Mouse (Mus musculus): ENCODE results near the gene Olfr1509. TPM values are rescaled to one million over a fixed set of nuclear protein-coding genes. Genes with fewer than 3 reads are reported as not detected.
"Not testable (repeated sequence)": the region's sequence is repeated elsewhere in the genome, so short reads cannot be mapped to it uniquely, and the experiment has no call there.

Gene Olfr1509
- polyA plus RNA-seq (2021), result not detected

GRCm38 (mm10) chr14:52442690-52443089, at the start of gene Olfr1509:
Gene Olfr1509 (plus strand): TSS chr14:52442990.
- CTCF ChIA-PET, result no interaction called here
- TF ChIP-seq CTCF (IDR thresholded peaks at IDR 0.05), result no peak
- in situ Hi-C loops (cut with MboI; ENCODE audit: low pct_unique_long_range_greater_than_20kb), result no loop called here
- DNase-seq (ENCODE audit: low read depth, low spot score) (no peak), ATAC-seq (no peak)
- POLR2A ChIA-PET, result interaction anchor here (0.6 kb wide), 1 partner anchor 26 kb away, joined by 3 read pairs; no protein-coding TSS in a partner anchor
- H3K27me3 ChIP-seq, result peaks cover 3% of the 10 kb centered on the region

GRCm38 (mm10) chr14:52397279-52397678, 45.5 kb upstream of the Olfr1509 start, which contains the start of gene Olfr1511:
Gene Olfr1511 (minus strand): TSS chr14:52397379.
- no peak for TF ChIP-seq CTCF (IDR thresholded peaks at IDR 0.05)
- ATAC-seq (no peak), DNase-seq (ENCODE audit: low read depth, low spot score) (no peak)
- ChIA-PET CTCF (no interaction called here), POLR2A (no interaction called here)
- in situ Hi-C loops (cut with MboI; ENCODE audit: low pct_unique_long_range_greater_than_20kb), result no loop called here
- H3K27me3 ChIP-seq, result no peaks in the 10 kb centered on the region

- in situ Hi-C loops (cut with MboI; ENCODE audit: low pct_unique_long_range_greater_than_20kb); ATAC-seq; CTCF ChIA-PET; POLR2A ChIA-PET; DNase-seq (ENCODE audit: low read depth, low spot score): not testable (repeated sequence)
- peaks cover 13% of the 10 kb centered on the region for H3K27me3 ChIP-seq
Measured at GRCm38 (mm10) chr14:52410142-52410919, 32.5 kb upstream of the Olfr1509 start.

GRCm38 (mm10) chr14:52414273-52414672, 28.5 kb upstream of the Olfr1509 start, which contains the start of gene Olfr1510:
Gene Olfr1510 (minus strand): TSS chr14:52414373.
- no peak for TF ChIP-seq CTCF (IDR thresholded peaks at IDR 0.05)
- H3K27me3 ChIP-seq, result peaks cover 7% of the 10 kb centered on the region
- CTCF ChIA-PET, result no interaction called here
- in situ Hi-C loops (cut with MboI; ENCODE audit: low pct_unique_long_range_greater_than_20kb), result no loop called here
- ATAC-seq (no peak), DNase-seq (ENCODE audit: low read depth, low spot score) (no peak)
- POLR2A ChIA-PET, result no interaction called here

- CTCF ChIA-PET, result no interaction called here
Measured at GRCm38 (mm10) chr14:52427686-52428085, 15.1 kb upstream of the Olfr1509 start.

GRCm38 (mm10) chr14:52451138-52451537, 8.3 kb downstream of the Olfr1509 start:
- POLR2A ChIA-PET, result no interaction called here
- in situ Hi-C loops (cut with MboI; ENCODE audit: low pct_unique_long_range_greater_than_20kb), result no loop called here
- TF ChIP-seq CTCF (IDR thresholded peaks at IDR 0.05), result no peak
- ATAC-seq (no peak), DNase-seq (ENCODE audit: low read depth, low spot score) (no peak)
- H3K27me3 ChIP-seq, result peaks cover 9% of the 10 kb centered on the region
- CTCF ChIA-PET, result no interaction called here

More at GRCm38 (mm10) chr14:52427686-52428085, 15.1 kb upstream of the Olfr1509 start:
- H3K27me3 ChIP-seq, result peaks cover 3% of the 10 kb centered on the region
- in situ Hi-C loops (cut with MboI; ENCODE audit: low pct_unique_long_range_greater_than_20kb), result no loop called here
- DNase-seq (ENCODE audit: low read depth, low spot score) (no peak), ATAC-seq (no peak)
- POLR2A ChIA-PET, result no interaction called here
- no peak for TF ChIP-seq CTCF (IDR thresholded peaks at IDR 0.05)

GRCm38 (mm10) chr14:52461928-52462327, 19.1 kb downstream of the Olfr1509 start:
- DNase-seq (ENCODE audit: low read depth, low spot score) (no peak), ATAC-seq (no peak)
- TF ChIP-seq CTCF (IDR thresholded peaks at IDR 0.05), result no peak
- POLR2A ChIA-PET, result no interaction called here
- in situ Hi-C loops (cut with MboI; ENCODE audit: low pct_unique_long_range_greater_than_20kb), result no loop called here
- H3K27me3 ChIP-seq, result no peaks in the 10 kb centered on the region
- CTCF ChIA-PET, result no interaction called here

- DNase-seq (ENCODE audit: low read depth, low spot score) (no peak), ATAC-seq (no peak)
- no peak for TF ChIP-seq CTCF (IDR thresholded peaks at IDR 0.05)
- in situ Hi-C loops (cut with MboI; ENCODE audit: low pct_unique_long_range_greater_than_20kb), result no loop called here
- ChIA-PET POLR2A (no interaction called here), CTCF (no interaction called here)
- H3K27me3 ChIP-seq, result no peaks in the 10 kb centered on the region
Measured at GRCm38 (mm10) chr14:52465738-52466137, 22.9 kb downstream of the Olfr1509 start.

GRCm38 (mm10) chr14:52467395-52467794, 24.6 kb downstream of the Olfr1509 start, which contains the start of gene Olfr1508:
Gene Olfr1508 (minus strand): TSS chr14:52467495.
- ATAC-seq (no peak), DNase-seq (ENCODE audit: low read depth, low spot score) (no peak)
- CTCF ChIA-PET, result interaction anchor here (0.8 kb wide), 1 partner anchor 11 kb away, joined by 3 read pairs; no protein-coding TSS in a partner anchor
- TF ChIP-seq CTCF (IDR thresholded peaks at IDR 0.05), result no peak
- in situ Hi-C loops (cut with MboI; ENCODE audit: low pct_unique_long_range_greater_than_20kb), result no loop called here
- no peaks in the 10 kb centered on the region for H3K27me3 ChIP-seq
- POLR2A ChIA-PET, result no interaction called here

- ATAC-seq (no peak), DNase-seq (ENCODE audit: low read depth, low spot score) (no peak)
- no peak for TF ChIP-seq CTCF (IDR thresholded peaks at IDR 0.05)
- in situ Hi-C loops (cut with MboI; ENCODE audit: low pct_unique_long_range_greater_than_20kb), result no loop called here
- ChIA-PET CTCF (no interaction called here), POLR2A (no interaction called here)
- H3K27me3 ChIP-seq, result no peaks in the 10 kb centered on the region
Measured at GRCm38 (mm10) chr14:52495516-52495915, 52.7 kb downstream of the Olfr1509 start, which contains the start of gene Olfr1507. Gene Olfr1507 (minus strand): TSS chr14:52495749.

Other genes starting within 250 kb of the Olfr1509 start
- 65.7 TPM for gene Supt16, start 245.6 kb upstream of the Olfr1509 start, polyA plus RNA-seq (2021)
- gene Chd8, start 185.2 kb upstream of the Olfr1509 start, polyA plus RNA-seq (2021), result 64.4 TPM
- 38.8 TPM for gene Tox4, start 163.8 kb upstream of the Olfr1509 start, polyA plus RNA-seq (2021)
- 20.5 TPM for gene Rab2b, start 163.4 kb upstream of the Olfr1509 start, polyA plus RNA-seq (2021)
- 28.7 TPM for gene Mettl3, start 137.9 kb upstream of the Olfr1509 start, polyA plus RNA-seq (2021)
- gene Sall2, start 114.2 kb upstream of the Olfr1509 start, polyA plus RNA-seq (2021), result 16.8 TPM
- not detected for gene Olfr1513, start 86.6 kb upstream of the Olfr1509 start, polyA plus RNA-seq (2021)
- not detected for gene Olfr1512, start 63.8 kb upstream of the Olfr1509 start, polyA plus RNA-seq (2021)
- gene Olfr1511, start 45.6 kb upstream of the Olfr1509 start, polyA plus RNA-seq (2021), result not detected
- gene Olfr1510, start 28.6 kb upstream of the Olfr1509 start, polyA plus RNA-seq (2021), result not detected
- not detected for gene Olfr1508, start 24.5 kb downstream of the Olfr1509 start, polyA plus RNA-seq (2021)
- gene Olfr1507, start 52.8 kb downstream of the Olfr1509 start, polyA plus RNA-seq (2021), result not detected

Data from Patski (cell line).